Mouse (Mus musculus): ENCODE measurements around the gene Ubl7. TPM values are rescaled to one million over a fixed set of nuclear protein-coding genes. Genes with fewer than 3 reads are reported as not detected.

Gene Ubl7
- polyA plus RNA-seq, 1 experiment from 2014 or later = 93.1 TPM

GRCm38 (mm10) chr9:57954962-57955744, 44.4 kb downstream of the Ubl7 start:
- TF ChIP-seq CTCF (IDR thresholded peaks at IDR 0.05; ENCODE audit: low read depth) (no peak), EP300 (optimal IDR thresholded peaks at IDR 0.05) (no peak)
- 70% methylated on average over 12 of the region's 12 CpGs for WGBS
- Histone ChIP-seq H3K36me3 (ENCODE audit: control insufficient read depth, insufficient read depth, low read length) (no peaks in the 10 kb centered on the region), H3K4me3 (ENCODE audit: low read depth, low read length) (no peak overlapping the region), H3K27ac (replicated peaks) (0 out of 2 replicates have a peak overlapping the region, but pooled peaks have one; percentile 53), H3K27me3 (ENCODE audit: control insufficient read depth, insufficient read depth, low read length) (no peaks in the 10 kb centered on the region), H3K4me2 (replicated peaks; ENCODE audit: low read depth) (no peak overlapping the region), H3K4me1 (replicated peaks; ENCODE audit: control insufficient read depth, insufficient read depth) (no peaks in the 10 kb centered on the region), H3K9me3 (ENCODE audit: control insufficient read depth, low read length) (no peaks in the 10 kb centered on the region), H3K9ac (ENCODE audit: low read length) (no peak overlapping the region)
- ATAC-seq (ENCODE audit: low FRiP score, low TSS enrichment) = peak; percentile 83
- peak; percentile 78 for DNase-seq (ENCODE audit: low spot score)

DNA sequence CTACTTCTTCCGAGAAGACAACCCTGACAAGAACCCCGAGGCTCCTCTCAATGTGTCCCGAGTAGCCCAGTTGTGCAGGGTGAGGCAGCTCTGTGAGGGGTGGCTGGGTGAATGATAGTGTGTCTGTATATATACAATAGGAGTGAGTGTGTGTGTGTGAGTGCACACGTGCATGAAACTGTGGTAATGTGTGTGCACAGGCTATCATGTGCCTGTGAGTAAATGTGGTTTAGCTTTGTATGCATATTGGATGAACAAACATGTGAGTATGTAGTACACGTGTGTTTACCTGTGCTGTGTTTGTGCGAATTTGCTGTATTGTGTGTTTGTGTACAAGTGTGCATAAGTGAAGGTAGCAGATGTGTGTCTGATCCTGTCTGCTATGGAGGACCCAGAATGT, 45.0 kb downstream of the Ubl7 start:
- WGBS = 75% methylated on average over 6 of the region's 6 CpGs
- Histone ChIP-seq H3K9ac (ENCODE audit: low read length) (no peak overlapping the region), H3K9me3 (ENCODE audit: control insufficient read depth, low read length) (no peaks in the 10 kb centered on the region), H3K4me1 (replicated peaks; ENCODE audit: control insufficient read depth, insufficient read depth) (no peaks in the 10 kb centered on the region), H3K27me3 (ENCODE audit: control insufficient read depth, insufficient read depth, low read length) (no peaks in the 10 kb centered on the region), H3K4me2 (replicated peaks; ENCODE audit: low read depth) (no peak overlapping the region), H3K4me3 (ENCODE audit: low read depth, low read length) (no peak overlapping the region), H3K27ac (replicated peaks) (0 out of 2 replicates have a peak overlapping the region, but pooled peaks have one; percentile 53), H3K36me3 (ENCODE audit: control insufficient read depth, insufficient read depth, low read length) (no peaks in the 10 kb centered on the region)
- ATAC-seq (ENCODE audit: low FRiP score, low TSS enrichment) (peak; percentile 35; the same call in 1 of the 2 replicates), DNase-seq (ENCODE audit: low spot score) (no peak)
- TF ChIP-seq CTCF (IDR thresholded peaks at IDR 0.05; ENCODE audit: low read depth) (no peak), EP300 (optimal IDR thresholded peaks at IDR 0.05) (no peak)

DNA sequence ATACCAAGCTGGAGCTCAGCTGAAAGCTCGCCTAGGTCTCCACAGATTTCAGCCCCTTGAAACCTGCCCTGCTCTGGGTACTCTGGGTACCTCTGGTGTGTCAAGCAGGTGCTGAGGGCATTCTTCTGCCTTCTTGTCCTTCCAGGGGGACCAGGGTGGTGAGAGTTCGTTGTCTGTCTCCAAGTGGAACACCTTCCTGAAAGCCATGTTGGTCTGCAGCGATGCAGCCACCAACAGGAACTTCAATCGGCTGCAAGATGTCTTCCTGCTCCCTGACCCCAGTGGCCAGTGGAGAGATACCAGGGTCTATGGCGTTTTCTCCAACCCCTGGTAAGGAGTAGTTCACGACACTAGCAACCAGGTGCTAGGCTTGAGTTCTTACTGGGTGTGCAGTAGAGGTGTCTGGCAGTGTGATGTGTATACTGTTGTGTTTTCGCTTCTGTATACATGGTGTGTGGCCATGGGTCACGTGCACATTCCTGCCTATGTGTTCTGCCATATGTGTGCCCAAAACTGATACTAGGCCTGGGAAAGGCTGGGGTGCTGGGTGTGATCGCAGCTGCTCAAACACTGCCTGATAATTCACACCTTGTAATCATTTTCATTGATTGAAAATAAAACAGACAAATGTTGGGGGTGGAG, 45.5 kb downstream of the Ubl7 start:
- WGBS = 71% methylated on average over 9 of the region's 9 CpGs
- Histone ChIP-seq H3K9ac (ENCODE audit: low read length) (no peak overlapping the region), H3K4me3 (ENCODE audit: low read depth, low read length) (no peak overlapping the region), H3K27me3 (ENCODE audit: control insufficient read depth, insufficient read depth, low read length) (no peaks in the 10 kb centered on the region), H3K4me1 (replicated peaks; ENCODE audit: control insufficient read depth, insufficient read depth) (no peaks in the 10 kb centered on the region), H3K27ac (replicated peaks) (no peak overlapping the region), H3K9me3 (ENCODE audit: control insufficient read depth, low read length) (no peaks in the 10 kb centered on the region), H3K36me3 (ENCODE audit: control insufficient read depth, insufficient read depth, low read length) (no peaks in the 10 kb centered on the region), H3K4me2 (replicated peaks; ENCODE audit: low read depth) (no peak overlapping the region)
- ATAC-seq (ENCODE audit: low FRiP score, low TSS enrichment) (peak; percentile 22; the same call in 1 of the 2 replicates), DNase-seq (ENCODE audit: low spot score) (peak; percentile 45)
- TF ChIP-seq CTCF (IDR thresholded peaks at IDR 0.05; ENCODE audit: low read depth) (no peak), EP300 (optimal IDR thresholded peaks at IDR 0.05) (no peak)

- ATAC-seq (ENCODE audit: low FRiP score, low TSS enrichment) (no peak), DNase-seq (ENCODE audit: low spot score) (no peak)
- no peak for TF ChIP-seq EP300 (optimal IDR thresholded peaks at IDR 0.05)
- TF ChIP-seq CTCF (IDR thresholded peaks at IDR 0.05; ENCODE audit: low read depth) = no peak
- Histone ChIP-seq H3K27me3 (ENCODE audit: control insufficient read depth, insufficient read depth, low read length) (no peaks in the 10 kb centered on the region), H3K9me3 (ENCODE audit: control insufficient read depth, low read length) (no peaks in the 10 kb centered on the region), H3K4me2 (replicated peaks; ENCODE audit: low read depth) (no peak overlapping the region), H3K4me1 (replicated peaks; ENCODE audit: control insufficient read depth, insufficient read depth) (no peaks in the 10 kb centered on the region), H3K4me3 (ENCODE audit: low read depth, low read length) (no peak overlapping the region), H3K27ac (replicated peaks) (0 out of 2 replicates have a peak overlapping the region, but pooled peaks have one; percentile 13), H3K9ac (ENCODE audit: low read length) (no peak overlapping the region), H3K36me3 (ENCODE audit: control insufficient read depth, insufficient read depth, low read length) (no peaks in the 10 kb centered on the region)
- WGBS = 44% methylated on average over 5 of the region's 5 CpGs
Observed at GRCm38 (mm10) chr9:57956838-57957236, 46.1 kb downstream of the Ubl7 start.

GRCm38 (mm10) chr9:57958615-57959014, 47.8 kb downstream of the Ubl7 start:
- Histone ChIP-seq H3K9me3 (ENCODE audit: control insufficient read depth, low read length) (no peaks in the 10 kb centered on the region), H3K4me2 (replicated peaks; ENCODE audit: low read depth) (no peak overlapping the region), H3K27ac (replicated peaks) (no peak overlapping the region), H3K27me3 (ENCODE audit: control insufficient read depth, insufficient read depth, low read length) (no peaks in the 10 kb centered on the region), H3K4me3 (ENCODE audit: low read depth, low read length) (no peak overlapping the region), H3K4me1 (replicated peaks; ENCODE audit: control insufficient read depth, insufficient read depth) (no peaks in the 10 kb centered on the region), H3K9ac (ENCODE audit: low read length) (no peak overlapping the region), H3K36me3 (ENCODE audit: control insufficient read depth, insufficient read depth, low read length) (no peaks in the 10 kb centered on the region)
- TF ChIP-seq EP300 (optimal IDR thresholded peaks at IDR 0.05) (no peak), CTCF (IDR thresholded peaks at IDR 0.05; ENCODE audit: low read depth) (no peak)
- DNase-seq (ENCODE audit: low spot score) = no peak
- 79% methylated on average over 1 of the region's 1 CpGs for WGBS
- ATAC-seq (ENCODE audit: low FRiP score, low TSS enrichment) = no peak

- ATAC-seq (ENCODE audit: low FRiP score, low TSS enrichment) (no peak), DNase-seq (ENCODE audit: low spot score) (no peak)
- no peaks in the 10 kb centered on the region for H3K36me3 ChIP-seq (ENCODE audit: control insufficient read depth, insufficient read depth, low read length)
- WGBS = 49% methylated on average over 10 of the region's 10 CpGs
- H3K27ac ChIP-seq (replicated peaks) = no peak overlapping the region
- no peaks in the 10 kb centered on the region for H3K4me1 ChIP-seq (replicated peaks; ENCODE audit: control insufficient read depth, insufficient read depth)
- H3K27me3 ChIP-seq (ENCODE audit: control insufficient read depth, insufficient read depth, low read length) = no peaks in the 10 kb centered on the region
- TF ChIP-seq EP300 (optimal IDR thresholded peaks at IDR 0.05) (no peak), CTCF (IDR thresholded peaks at IDR 0.05; ENCODE audit: low read depth) (no peak)
- H3K9me3 ChIP-seq (ENCODE audit: control insufficient read depth, low read length) = no peaks in the 10 kb centered on the region
- H3K4me3 ChIP-seq (ENCODE audit: low read depth, low read length) = no peak overlapping the region
- no peak overlapping the region for H3K4me2 ChIP-seq (replicated peaks; ENCODE audit: low read depth)
- no peak overlapping the region for H3K9ac ChIP-seq (ENCODE audit: low read length)
Observed at GRCm38 (mm10) chr9:57959399-57959798, 48.6 kb downstream of the Ubl7 start.
